Mouse (Mus musculus) A20 (cell line): Measurements from ENCODE around the gene Cnp.
"Not testable (repeated sequence)": the region's sequence is repeated elsewhere in the genome, so short reads cannot be mapped to it uniquely, and the experiment has no call there.

ENCODE experiments used
- DNase-seq: peaks from one replicate; pipeline ENCODE4 v3.0.0-alpha.2; 2011; ENCODE audit warnings: low read depth, low spot score

Cnp gene

GRCm38 (mm10) chr11:100584561-100584961 lies 9.9 kb downstream of the Cnp start:
- peak; percentile 90 for DNase-seq

- no peak for DNase-seq
These were observed 10.4 kb downstream of the Cnp start for GRCm38 (mm10) chr11:100585148-100585547.

- DNase-seq = no peak
These were observed 13.8 kb downstream of the Cnp start for GRCm38 (mm10) chr11:100588462-100588861.

- no peak for DNase-seq
These were observed 17.8 kb downstream of the Cnp start for GRCm38 (mm10) chr11:100592346-100593046.

- DNase-seq = no peak
These were observed 19.9 kb downstream of the Cnp start for GRCm38 (mm10) chr11:100594608-100595007.

- DNase-seq = no peak
These were observed 20.8 kb downstream of the Cnp start for GRCm38 (mm10) chr11:100595533-100595932.

GRCm38 (mm10) chr11:100598074-100598473 lies 23.4 kb downstream of the Cnp start:
- DNase-seq = peak; percentile 87

GRCm38 (mm10) chr11:100601372-100601771 lies 26.7 kb downstream of the Cnp start:
- no peak for DNase-seq

- no peak for DNase-seq
These were observed 28.5 kb downstream of the Cnp start for GRCm38 (mm10) chr11:100603155-100603554.

GRCm38 (mm10) chr11:100603813-100604212 lies 29.1 kb downstream of the Cnp start:
- no peak for DNase-seq

GRCm38 (mm10) chr11:100604321-100605005 lies 29.8 kb downstream of the Cnp start:
- DNase-seq = no peak

- DNase-seq = no peak
These were observed 30.7 kb downstream of the Cnp start for GRCm38 (mm10) chr11:100605451-100605850.

GRCm38 (mm10) chr11:100607121-100607520 lies 32.4 kb downstream of the Cnp start:
- no peak for DNase-seq

GRCm38 (mm10) chr11:100608796-100609195 lies 34.1 kb downstream of the Cnp start:
- DNase-seq = no peak

- no peak for DNase-seq
These were observed 34.8 kb downstream of the Cnp start for GRCm38 (mm10) chr11:100609355-100609996.

- no peak for DNase-seq
These were observed 35.4 kb downstream of the Cnp start for GRCm38 (mm10) chr11:100609997-100610680.

GRCm38 (mm10) chr11:100611627-100612026 lies 36.9 kb downstream of the Cnp start:
- peak; percentile 39 for DNase-seq

GRCm38 (mm10) chr11:100613241-100613640 lies 38.5 kb downstream of the Cnp start:
- DNase-seq = no peak

GRCm38 (mm10) chr11:100616332-100616731 lies 41.6 kb downstream of the Cnp start:
- DNase-seq = no peak

- DNase-seq = not testable (repeated sequence)
These were observed 42.1 kb downstream of the Cnp start for GRCm38 (mm10) chr11:100616836-100617235.

- no peak for DNase-seq
These were observed 42.8 kb downstream of the Cnp start for GRCm38 (mm10) chr11:100617480-100617879.
